Mouse (Mus musculus) thymus, postnatal 36 days (tissue): ENCODE measurements around the gene Ggt1.
"Not testable (repeated sequence)": the region's sequence is repeated elsewhere in the genome, so short reads cannot be mapped to it uniquely, and the experiment has no call there.

Experiments used
- DNase-seq, 2 experiments: peaks; one replicate each; pipeline ENCODE4 v3.0.0; 2022; ENCODE audit warnings: mixed read lengths in 2 of 2

Ggt1 gene

DNA sequence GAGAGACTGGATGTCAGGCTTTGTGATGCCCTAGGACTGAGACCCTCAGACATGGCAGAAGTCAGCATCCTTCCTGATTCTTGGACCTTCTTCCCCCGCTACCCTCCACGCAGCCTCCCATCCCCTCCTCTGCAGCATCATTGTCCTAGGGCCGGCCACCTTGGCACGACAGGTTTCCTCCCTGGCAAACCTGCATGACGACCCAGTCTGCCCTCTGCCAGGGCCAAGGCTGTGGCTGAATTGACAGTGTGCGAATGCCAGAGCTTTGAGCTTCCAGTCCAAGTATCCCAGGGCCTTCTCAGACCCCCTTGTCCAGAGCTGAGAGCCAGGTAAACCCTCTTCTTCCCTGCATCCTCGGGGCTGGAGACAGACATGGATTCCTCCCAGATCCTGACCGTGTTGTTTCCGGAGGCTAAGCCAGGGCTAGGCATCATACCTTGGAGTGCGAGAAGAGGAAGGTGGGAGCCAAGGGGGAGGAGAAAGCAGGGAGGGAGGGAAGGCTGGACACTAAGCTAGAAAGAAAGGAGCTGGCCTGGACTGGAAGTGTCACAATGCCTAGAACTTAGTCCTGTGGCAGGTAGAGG lies at the start of gene Ggt1:
TSS of gene Ggt1 (plus strand) at position 534 of the 584 bp plus-strand sequence.
- no peak for DNase-seq

DNA sequence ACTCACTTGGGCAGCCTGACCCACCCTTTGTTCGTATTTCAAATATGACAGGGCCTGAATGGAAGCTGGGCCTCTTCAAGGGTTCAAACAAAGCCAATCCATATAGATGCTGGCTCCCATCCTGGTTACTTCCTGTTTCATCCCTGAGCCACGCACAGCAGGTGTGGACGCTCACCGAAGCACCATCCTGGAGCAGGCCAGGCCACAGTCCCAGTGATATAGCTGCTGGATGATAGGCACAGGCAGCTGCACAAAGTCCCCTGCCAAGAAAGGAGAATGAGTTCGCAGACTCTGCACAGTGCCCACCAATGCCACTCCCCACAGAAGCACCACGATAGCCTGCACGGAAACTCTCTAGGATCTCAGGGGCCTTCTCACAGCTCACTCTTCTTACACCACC lies 49.5 kb upstream of the Ggt1 start:
- DNase-seq, result no peak

DNA sequence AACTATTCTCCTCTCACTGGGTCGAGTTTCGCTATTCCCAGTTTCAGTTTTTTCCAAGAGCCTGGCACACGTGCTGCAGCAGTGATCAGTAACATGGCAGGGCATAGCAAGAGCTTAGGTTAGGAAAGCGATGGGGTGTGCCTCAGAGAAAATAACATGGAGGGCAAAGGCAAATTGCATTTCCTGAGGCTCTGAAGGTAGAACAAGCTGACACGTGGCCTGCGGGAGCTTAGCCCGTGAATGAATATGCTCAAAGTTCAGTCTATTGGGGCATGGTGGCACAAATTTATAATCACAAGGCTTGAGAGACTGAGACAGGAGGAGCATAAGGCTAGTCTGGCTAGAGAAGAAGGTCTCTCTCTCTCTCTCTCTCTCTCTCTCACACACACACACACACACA lies 48.6 kb upstream of the Ggt1 start:
- DNase-seq, result no peak

GRCm38 (mm10) chr10:75513306-75514067 lies 47.9 kb upstream of the Ggt1 start:
- no peak for DNase-seq

DNA sequence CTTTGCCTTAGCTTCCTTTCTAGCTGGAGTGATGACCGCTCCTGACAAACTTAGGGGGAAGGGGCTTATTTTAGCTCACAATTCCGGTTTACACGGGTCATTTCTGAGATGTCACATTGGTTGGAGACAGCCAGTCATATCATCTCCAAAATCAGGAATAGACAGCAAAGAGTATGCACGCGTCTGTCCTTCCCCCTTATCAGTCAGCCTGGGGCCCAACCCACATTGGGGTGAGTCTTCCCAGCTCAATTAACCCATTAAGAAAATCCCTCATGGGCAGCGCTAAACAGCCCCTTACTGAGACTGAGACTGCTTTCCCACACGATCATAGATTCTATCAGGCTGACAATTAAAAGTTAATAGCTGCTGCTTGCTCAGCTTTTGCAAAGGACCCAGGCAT lies 47.0 kb upstream of the Ggt1 start:
- DNase-seq, result no peak

- DNase-seq, result no peak
Observed at GRCm38 (mm10) chr10:75515216-75516037, 46.0 kb upstream of the Ggt1 start.

DNA sequence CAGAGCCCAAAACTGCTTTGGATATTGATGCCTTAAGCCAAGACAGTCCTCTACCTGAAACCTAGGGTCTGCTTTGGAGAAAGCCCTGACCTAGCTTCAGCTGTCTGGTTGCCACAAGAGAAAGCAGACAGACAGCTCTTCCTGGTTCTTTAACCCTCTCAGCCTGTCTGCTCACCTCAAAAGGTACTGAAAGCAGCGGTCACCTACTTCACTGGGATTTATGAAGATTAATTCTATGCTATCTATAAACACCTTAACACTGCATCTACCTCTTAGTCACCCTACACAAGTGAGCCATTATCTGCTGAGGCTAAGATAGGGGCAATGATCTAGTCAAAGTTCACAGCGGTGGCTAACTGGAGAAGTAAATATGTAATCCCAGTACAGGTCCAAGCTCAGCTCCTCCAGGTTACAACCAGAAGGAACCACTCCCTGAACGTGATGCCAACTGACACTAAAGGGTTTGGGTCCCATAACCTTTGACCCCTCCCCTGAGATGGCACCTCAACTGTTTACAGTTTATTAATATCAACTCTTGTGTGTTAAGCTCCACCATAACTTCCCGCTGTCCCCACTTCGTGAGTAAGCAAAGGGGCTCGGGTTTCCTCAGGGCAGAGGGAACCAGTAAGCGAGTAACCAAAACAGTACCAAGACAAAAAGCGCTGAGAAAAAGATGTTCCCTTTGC lies 45.2 kb upstream of the Ggt1 start:
- DNase-seq, result no peak

DNA sequence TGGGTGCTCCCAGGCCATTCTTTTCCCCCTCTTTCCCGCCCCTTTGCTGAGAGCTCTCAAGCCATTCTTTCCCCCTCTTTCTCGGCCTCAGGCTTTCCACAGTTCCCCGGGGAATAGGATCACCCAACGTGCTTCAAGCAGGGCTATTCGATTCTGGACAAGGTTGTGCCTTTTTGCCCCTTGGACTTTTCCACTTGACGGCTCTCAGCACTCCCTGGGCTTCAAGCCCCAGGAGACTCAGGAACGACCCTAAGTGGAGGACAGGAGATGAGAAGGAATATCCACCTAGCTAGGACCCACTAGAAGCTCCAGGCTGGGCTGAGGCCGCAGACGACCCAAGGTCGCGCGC lies 44.7 kb upstream of the Ggt1 start:
- no peak for DNase-seq

DNA sequence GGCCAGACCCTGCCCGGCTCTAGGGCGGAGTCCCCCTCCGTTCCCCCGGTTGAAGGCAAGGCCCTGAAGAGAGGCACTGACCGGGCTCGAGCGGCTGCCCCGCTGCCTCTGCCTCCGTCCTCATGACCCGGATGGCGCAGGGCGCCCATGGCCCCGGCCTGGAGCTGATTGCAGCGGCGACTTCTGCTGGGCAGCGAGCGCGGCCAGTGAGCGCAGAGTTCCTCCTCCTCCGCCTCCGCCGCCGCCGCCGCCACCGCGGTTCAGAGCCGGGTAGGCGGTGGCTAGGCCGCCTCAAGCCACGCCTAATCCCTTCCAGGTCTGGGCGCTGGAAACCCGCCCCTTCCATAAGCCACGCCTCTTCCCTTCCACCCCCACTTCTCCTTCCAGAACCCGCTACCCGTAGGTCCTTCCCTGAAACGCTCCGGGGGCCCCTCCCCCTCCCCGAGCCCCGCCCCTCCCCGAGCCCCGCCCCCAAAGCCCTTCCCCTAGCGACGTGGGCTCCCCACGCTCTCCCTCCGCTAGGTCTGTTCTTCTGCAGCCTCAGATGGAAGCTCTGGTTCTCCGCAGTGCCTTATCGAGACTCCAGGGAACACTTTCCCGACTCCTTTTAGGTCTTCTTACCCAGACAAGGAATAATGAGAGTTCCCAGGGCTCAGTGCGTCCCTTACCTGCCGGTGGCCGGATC lies 44.2 kb upstream of the Ggt1 start, which contains the start of gene Snrpd3:
TSS of gene Snrpd3 (plus strand) at position 479 of the 685 bp plus-strand sequence.
- peak; percentile 91 to 96 for DNase-seq

GRCm38 (mm10) chr10:75517758-75518143 lies 43.7 kb upstream of the Ggt1 start, which contains the start of gene Gucd1:
TSS of gene Gucd1 (minus strand) at chr10:75517972.
- peak; percentile 96 to 97 for DNase-seq

DNA sequence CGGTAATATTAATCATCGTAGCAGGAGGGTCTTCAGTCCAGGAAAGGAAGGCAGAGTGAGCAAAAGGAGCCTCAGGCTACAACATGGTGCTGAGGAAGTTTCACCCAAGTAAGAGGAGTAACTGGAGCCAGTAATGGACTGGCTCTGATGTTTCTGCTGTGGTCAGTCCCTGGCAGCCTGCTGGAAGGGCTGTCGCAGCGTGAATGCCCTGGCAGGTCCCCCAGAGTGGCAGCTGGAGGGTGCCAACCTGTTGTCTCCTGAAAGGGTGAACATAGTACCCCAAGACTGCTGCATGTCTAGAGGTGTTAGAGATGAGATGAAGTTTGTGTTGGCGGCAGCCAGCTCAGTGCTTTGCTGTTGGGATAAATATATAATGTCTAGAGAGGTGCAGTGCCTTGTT lies 40.8 kb upstream of the Ggt1 start:
- DNase-seq, result no peak

- no peak for DNase-seq
Observed at GRCm38 (mm10) chr10:75521643-75522042, 39.8 kb upstream of the Ggt1 start.

DNA sequence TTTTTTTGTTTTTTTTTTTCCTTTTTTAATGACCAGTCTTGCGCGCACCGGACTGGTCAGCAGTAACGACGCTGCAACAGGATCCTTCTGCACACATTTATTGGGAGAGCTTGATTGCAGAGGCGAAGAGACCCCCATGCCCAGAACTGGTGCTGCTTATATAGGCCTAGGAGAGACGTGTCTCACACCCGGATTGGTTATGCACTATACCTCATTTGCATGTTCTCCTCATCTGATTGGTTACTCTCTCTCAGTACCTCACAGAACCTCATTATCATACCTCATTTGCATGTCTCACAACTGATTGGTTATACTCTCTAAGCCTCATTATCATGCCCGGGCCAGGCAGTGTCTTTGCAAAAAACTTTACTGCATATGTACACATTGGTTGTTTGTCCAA lies 36.0 kb upstream of the Ggt1 start:
- DNase-seq, result not testable (repeated sequence)

GRCm38 (mm10) chr10:75530322-75530721 lies 31.1 kb upstream of the Ggt1 start:
- no peak for DNase-seq

DNA sequence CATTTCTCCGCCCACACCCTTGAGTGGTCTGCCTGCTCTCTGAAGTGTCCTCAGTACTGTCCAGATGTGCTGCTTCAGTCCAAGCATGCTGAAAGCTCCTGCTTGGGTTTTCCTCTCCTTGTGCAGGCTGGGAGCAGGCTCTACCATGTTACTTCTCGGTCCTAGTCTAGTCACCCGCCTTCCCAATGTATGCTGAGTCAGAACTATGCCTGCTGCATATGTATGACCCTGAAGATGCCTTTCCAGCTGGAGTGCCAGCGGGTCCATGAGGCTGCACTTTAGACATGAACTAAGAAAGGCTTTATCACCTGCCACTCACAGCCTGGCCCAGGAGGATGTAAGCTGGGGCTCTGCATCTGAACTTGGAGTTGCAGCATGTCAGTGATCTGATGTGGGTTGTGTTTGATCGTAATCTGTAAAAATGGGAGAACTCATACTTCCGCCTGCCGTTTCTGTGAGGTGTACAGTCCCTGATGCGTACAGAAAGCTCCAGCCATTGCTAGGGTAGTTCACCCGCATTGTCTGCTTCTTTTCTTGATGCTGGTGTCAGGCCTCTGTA lies 29.8 kb upstream of the Ggt1 start:
- peak; percentile 39 to 63 for DNase-seq

DNA sequence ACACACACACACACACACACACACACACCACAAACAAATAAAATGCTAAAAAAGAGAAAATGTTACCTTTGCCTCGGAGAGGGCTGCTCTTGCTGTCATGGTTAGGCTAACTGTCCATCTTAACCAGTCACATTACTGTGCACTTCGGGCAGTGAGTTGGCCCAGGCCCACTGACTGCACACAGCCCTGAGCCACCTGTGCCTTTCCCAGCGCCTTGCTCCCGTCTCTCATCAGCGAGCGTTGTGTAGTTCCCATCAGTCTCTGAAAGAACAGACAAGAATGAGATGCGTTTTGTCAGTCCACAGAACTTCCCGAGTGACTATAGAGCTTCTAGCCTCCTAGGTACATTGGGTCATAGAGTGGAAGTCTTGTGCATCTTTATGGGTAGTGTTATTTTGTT lies 27.2 kb upstream of the Ggt1 start:
- DNase-seq, result no peak

DNA sequence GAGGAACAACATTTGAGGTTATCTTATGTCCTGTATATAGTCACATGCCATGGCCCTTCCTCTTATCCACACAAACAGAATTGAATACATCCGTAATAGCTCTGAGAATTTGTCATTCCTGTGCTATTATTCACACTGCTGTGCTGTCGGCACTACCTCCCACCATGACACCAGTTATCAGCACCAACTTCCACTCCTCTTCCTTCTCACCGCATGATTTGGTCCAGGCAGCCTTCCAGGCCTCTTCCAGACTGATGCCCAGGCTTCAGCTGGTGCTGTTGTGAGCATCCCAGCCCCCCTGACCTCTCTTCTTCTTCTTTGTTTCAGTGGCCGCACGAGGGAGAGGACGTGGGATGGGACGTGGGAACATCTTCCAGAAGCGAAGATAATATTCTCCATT lies 26.5 kb upstream of the Ggt1 start:
- DNase-seq, result no peak

DNA sequence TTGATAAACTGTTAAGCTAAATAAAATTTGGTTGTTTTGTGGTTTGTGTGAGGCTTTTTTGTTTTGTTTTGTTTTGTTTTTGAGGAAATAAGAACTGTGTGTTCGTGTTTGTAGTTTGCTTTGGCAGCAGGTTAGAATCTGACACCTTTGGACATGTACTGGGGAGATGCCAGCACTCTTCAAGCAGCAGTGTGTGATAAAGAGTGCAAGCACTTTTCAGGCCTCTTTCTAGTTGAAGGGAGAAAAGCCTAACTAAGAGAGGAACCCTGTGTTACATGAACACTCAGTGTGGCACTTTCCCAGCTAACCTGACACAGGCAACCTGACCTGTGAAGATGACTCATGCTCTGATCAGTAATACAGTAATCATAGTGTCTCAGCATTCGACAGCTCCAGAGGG lies 26.0 kb upstream of the Ggt1 start:
- DNase-seq, result no peak

- peak; percentile 21 to 39 for DNase-seq
Observed at GRCm38 (mm10) chr10:75536123-75536522, 25.3 kb upstream of the Ggt1 start.

GRCm38 (mm10) chr10:75547901-75548300 lies 13.5 kb upstream of the Ggt1 start:
- DNase-seq, result no peak

DNA sequence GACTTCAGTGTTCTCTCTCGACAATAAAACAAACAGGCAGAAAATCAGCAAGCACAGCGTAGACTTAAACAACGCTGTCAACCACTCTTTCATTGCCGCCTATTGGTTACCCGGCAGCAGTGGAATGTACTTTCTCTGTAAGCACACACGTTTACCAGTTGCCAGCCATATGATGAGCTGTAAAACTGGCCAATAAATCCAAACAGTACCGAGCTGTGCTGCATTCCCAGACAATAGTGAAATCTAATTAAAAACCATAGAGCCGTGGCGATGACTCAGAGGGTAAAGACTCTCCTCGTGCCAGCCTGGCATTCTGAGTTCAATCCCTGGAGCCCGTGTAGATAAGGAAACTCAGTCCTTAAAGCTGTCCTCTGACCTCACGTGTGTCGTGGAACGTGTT lies 12.9 kb upstream of the Ggt1 start:
- no peak for DNase-seq

- DNase-seq, result no peak
Observed at GRCm38 (mm10) chr10:75549886-75550285, 11.5 kb upstream of the Ggt1 start.
